Mouse (Mus musculus) layer of hippocampus, adult 18-20 months (tissue): ENCODE measurements at regions not wholly inside any gene's neighbourhood (a gene's known extent, or its start where the extent isn't known, plus 50 kb on each side); places are given as distances from the start of the nearest gene placed in this dataset.

Experiments
- DNase-seq, 2 experiments: peaks; one replicate each; pipeline ENCODE4 v3.0.0; 2022; ENCODE audit warnings: low spot score in 2 of 2

GRCm38 (mm10) chr13:80188734-80189133 lies 694.5 kb upstream of the Arrdc3 start:
- DNase-seq: no peak

DNA sequence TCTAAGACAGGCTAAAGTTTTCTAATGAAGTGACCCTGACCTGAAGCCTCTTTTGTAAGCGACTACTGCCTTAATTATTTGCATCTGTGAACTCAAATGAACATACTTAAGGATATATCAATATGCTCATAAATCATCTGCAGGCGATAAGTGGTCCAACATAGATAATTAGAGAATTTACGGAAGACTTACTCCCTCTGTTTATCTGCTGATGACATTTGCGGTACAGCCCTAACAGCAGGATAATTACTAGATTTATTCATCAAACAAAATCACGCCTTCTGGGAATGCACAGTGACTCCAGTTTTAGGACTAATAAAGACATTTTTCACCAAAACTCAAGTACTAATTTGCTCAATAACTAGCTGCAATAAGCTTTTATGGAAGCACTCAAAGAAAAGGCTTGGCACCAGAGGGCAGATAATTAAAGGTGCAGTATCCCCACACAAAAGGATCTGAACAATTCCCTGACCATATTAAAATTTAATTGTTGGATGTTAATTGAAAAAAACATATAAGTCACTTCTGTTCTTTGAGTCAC lies 688.0 kb upstream of the Arrdc3 start:
- DNase-seq: no peak

- DNase-seq: no peak
These were observed 659.1 kb upstream of the Arrdc3 start for GRCm38 (mm10) chr13:80224110-80224509.

DNA sequence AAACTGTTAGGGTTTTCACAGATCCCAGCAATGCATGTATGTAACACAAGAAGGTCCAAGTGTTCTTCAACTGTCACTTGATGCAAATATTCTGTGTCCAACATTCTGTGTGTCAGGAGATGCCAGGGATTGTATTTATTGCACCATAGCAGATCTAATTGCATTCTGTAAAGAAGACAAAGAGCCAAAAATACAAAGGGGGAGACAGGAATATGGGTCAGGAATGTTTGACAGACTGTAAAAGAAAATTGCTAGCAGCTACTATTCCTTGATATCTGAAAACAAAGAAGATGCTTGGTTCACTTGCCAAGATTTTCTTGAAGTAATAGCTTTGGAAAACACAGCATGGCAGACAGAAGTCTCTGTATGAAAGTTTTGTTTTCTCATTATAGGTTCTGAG lies 651.8 kb upstream of the Arrdc3 start:
- no peak for DNase-seq

GRCm38 (mm10) chr13:80235254-80236032 lies 647.7 kb upstream of the Arrdc3 start:
- DNase-seq: no peak

GRCm38 (mm10) chr13:80262826-80263225 lies 620.4 kb upstream of the Arrdc3 start:
- no peak for DNase-seq

GRCm38 (mm10) chr13:80267131-80267530 lies 616.1 kb upstream of the Arrdc3 start:
- DNase-seq: no peak

DNA sequence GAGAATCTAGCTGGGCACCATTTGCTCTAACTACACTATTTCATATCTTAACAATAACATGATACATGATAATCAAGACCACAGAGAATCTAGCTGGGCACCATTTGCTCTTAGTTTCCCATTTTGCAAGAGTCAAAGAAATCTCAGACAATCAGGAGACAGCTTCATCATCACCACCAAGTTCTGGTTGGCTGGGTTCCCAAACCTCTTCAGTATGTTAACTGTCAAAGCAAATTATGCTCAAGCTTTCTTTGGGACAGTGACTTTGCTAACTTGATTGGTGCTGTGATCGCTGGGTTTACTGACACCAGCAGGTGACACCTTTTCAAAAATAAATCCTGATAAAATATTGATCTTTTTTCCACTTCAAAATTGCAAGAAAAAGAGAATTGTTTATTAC lies 609.2 kb upstream of the Arrdc3 start:
- DNase-seq: no peak

DNA sequence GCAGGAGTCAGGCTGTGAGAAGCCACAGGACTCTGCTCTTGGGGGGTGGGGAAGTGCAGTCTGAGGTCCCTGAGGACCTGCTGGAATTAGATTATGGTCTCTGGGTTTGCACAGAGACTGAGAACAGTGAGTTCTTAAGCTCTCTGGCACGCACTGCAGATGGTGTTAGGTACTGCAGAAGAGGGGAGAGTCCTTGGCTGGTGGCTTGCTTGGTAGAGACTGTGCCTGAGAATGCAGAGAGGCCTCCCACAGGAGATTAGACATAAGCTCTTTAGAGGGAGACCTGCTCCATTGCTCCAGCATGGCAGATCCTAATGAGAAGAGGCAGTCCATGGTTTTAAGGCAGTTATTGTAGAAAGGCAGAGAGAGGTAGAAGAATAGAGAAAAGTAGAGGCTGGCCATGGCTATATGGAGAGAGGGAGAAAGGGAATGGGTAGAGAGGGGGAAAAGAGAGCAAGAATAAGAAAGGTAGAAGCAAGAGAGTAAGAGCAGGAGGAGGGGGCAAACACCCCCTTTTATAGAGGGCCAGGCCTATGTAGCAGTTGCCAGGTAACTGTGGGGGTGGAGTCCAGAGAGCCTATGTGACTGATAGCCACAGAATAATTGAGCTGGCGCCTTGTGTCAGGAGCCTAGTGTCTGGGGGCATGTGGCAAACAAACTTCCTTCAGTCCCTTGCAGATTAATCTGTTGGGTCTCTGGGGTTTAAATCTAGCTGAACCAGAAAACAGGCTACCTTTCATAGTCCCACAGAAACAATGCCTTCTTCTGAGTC lies 591.3 kb upstream of the Arrdc3 start:
- DNase-seq: no peak

DNA sequence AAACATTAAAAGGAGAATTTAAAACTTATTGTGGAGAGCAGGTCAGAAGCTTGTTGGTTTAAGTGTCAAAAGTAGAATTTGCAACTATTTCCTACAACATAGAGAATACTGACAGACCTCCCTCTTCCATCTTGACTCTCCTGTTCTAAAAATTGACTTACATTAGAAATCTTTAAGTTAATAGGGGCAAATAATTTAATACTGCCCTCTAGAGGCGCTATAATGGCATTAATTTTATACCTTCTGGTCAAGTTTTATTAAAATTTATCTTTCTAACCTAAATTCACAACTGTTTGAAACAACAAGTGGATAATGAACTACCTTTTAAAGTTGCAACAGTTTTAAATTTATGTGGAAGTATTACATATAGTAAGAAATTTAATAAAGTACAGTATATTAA lies 587.5 kb upstream of the Arrdc3 start:
- no peak for DNase-seq

DNA sequence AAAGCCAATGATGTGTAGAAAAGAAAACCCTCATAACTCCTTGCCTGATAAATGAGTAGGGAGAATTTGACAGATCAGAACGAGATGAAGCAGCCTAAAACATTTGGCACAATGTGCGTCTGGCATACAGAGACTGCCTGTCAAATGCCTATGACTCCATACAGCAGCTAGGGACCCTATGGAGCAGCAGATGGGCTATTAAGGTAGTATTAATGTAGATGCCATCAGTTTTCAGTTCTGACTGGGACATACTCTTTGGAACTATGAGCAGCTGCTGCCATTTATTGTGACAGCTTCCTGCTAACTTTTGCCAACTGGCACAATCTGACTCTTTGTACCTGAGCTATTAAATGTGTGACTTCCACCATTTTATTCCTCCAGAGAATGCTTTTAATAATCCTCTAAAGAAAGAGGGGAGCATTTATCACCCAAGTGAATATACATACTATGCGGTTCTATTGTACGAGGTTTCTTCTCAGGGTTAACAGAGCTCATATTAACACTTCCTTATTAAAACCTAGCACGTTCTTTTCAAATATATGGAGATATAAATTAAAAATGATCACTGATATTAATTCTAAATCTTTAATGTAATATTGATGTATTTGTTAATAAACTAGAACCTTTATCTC lies 549.0 kb upstream of the Arrdc3 start:
- no peak for DNase-seq

DNA sequence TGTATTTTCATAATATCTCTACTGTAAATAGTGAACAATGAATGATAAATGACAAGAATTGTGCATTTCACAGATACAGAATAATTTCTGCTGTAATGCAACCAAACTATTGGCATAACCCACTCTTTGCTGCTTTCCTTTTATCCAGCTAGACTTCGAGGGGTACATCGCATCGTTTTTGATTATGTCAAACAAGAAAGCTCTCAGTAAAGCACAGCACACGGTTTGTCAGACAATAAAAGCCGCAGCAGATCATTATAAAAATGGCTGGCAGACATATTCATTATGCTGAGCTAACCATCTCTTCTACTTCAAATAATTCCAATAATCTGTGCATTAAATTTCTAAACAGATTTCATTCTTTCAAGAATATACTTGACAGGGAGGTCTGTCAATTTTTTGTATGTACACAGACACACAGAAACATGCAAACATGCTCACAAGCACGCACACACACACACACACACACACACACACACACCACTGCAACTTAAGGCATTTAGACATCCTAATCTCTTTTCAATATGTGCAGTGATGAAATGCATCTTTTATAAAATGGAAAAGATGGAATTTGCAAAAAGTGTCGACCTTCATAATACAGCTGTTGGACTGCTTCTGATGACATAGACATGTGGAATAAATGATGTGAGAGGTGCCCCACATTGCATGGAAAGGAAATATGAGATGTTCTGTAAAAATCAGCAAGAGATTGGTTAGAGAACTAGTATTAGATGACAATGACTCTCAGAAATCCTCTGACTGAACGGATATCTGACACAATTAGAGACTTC lies 548.1 kb upstream of the Arrdc3 start:
- no peak for DNase-seq

GRCm38 (mm10) chr13:80346980-80347649 lies 536.1 kb upstream of the Arrdc3 start:
- DNase-seq: peak; percentile 11 to 32

DNA sequence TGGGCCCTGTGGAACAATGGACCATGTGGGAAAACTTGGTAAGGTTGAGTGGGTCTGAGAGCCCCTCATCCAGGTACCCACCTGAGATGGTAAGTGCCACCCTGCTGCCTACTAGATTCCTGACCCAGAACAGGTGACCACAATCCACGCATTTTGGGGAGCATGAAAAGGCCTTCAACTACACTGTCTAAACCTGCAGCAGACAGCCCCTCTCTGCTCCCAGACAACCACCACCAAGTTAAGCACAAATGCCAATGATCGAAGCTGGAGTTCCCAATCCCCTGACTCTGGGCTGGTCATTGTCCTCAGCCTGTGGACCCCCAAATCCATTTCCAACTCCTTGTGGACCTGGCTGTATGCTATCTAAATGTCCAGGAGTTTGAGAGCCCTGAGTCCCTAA lies 517.2 kb upstream of the Arrdc3 start:
- no peak for DNase-seq

DNA sequence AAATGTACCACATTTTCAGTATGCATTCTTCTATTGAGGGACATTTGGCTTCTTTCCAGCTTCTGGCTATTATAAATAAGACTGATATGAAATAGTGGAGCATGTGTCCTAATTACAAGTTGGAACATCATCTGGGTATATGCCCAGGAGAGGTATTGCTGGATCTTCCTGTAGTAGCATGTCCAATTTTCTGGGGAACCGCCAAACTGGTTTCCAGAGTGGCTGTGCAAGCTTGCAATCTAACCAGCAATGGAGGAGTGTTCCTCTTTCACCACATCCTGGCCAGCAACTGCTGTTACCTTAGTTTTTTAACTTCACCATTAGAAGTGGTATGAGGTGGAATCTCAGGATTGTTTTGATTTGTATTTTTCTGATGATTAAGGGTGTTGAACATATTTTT lies 512.7 kb upstream of the Arrdc3 start:
- DNase-seq: no peak

- DNase-seq: no peak
These were observed 501.8 kb upstream of the Arrdc3 start for GRCm38 (mm10) chr13:80381280-80381965.

DNA sequence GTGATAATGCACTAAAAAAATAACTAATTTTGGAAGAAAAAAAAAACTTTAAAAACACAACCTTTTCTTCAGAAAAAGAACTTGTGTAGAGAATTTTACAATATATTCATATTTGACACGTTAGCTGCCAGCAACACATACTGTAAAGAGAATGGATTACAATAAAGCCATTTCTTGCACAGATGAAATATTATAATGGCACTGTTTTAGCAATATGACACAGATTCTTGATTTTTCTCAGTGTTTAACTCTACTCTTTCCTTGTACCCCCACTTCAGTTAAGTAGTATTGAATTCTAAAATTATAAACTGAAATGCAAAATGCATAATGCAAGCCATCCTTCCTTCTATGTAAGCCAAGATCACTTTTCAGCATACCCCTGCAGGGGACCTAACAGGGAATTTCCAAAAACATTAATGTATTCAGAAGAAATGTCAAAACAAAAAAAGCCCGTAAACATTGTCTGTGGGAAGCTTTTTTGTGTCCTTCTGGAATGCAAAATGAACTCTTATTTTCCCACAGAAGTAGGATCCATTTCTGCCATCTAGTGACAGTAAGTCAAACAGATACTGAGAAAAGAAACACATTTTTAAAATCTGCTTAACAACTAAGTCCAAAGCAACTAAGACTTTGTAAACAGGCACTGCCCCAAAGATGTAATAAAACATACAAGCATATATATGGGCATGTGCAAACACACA lies 501.1 kb upstream of the Arrdc3 start:
- DNase-seq: no peak

DNA sequence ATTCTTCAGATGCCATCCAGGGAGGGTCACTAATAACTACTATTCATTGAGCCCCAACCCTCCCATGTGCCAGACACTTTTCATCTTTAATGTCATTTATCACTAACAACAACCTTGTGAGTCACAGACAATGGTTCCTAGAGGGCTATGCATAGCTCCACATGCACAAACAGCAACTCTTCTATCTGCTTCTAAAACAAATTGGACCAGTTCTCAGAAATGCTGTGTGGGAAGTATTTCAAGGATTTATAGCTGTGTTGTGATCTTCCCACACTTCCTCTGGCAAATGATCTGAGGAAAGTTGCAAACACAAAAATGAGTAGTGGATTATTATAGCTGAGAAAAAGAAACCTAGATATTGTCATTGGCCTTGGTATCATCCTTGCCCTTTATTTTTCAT lies 474.3 kb upstream of the Arrdc3 start:
- no peak for DNase-seq

DNA sequence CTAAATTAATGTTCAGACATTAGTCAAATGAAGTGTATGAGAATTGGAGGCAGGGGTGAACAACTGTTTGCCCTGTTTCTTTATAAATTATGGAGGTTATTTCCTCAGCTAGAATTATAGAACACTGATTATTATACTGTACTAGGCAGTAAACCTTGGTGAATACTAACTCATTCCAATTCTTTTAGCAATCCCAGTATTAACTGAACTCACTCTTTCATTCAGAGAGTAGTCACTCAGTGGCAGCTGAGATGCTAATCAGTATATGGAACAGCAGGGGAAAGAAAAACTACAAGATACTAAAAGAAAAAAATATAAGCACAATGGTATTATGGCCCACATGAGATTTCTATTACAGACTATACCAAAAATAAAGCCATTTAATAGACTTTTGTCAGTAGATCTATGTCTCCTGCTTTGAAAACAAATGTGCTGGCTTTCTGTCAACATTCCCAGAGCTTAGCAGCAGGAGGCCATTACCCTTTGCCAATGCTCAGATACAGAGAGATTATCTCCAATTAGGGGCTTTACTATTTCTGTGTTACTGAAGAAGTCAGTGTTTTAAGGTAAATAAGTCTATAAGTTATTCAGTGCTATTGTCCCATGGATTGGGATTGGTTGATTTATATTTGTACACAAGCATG lies 473.3 kb upstream of the Arrdc3 start:
- DNase-seq: peak in 1 of 2 experiments; percentile 6
